Mouse (Mus musculus) layer of hippocampus, postnatal 14 days (tissue): ENCODE measurements at regions not wholly inside any gene's neighbourhood (a gene's known extent, or its start where the extent isn't known, plus 50 kb on each side); places are given as distances from the start of the nearest gene placed in this dataset.
A peak's percentile ranks its signal among the peaks of the same experiment; 100 is the strongest.

ENCODE experiments used
- DNase-seq, 2 experiments: peaks; one replicate each; pipeline ENCODE4 v3.0.0; 2021 to 2022; ENCODE audit warnings: low spot score in 2 of 2, mixed read lengths in 1 of 2

DNA sequence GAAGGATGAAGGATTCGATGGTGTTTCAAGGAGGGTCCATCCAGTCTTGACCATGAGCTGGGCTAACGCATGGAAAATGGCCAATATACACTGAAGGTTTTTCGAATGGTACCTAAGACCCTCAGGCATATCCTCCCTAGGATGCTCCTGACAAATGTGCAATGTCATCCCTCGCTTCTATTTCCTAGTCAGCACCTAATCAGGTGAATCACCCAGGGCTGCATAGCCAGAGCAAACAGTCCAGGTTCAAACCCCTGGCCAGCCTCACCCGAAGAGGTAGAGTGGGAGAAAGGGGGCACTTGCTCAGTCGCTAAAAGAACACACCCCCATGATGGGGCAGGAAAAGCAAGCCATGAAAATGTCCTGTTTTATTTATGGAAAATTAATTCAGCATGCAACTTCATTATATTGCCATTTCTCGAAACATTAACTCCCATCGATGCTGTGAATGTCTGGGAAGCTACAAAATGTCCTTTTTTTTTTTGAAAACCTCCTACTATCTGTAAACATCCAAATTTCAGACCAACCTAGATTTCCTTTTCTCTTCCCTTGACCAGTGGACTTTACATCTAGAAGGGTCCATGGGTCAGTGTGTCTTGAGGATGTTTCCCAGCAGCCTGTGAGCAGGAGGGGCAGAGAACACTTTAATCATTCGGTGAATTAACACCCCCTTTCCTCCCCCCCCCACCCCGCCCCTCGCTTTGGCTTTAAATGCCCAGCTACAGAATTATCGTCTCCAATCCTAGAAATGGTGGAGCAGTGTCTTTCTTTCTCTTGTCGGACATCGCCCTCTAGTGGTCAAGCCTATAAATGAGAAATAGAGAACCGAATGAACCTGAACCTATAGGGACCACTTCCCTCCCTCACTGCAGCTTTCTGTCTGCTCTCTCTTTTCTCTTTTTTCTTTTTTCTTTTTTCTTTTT lies 68.8 kb upstream of the Il12b start:
- peak; percentile 51 to 86 for DNase-seq

DNA sequence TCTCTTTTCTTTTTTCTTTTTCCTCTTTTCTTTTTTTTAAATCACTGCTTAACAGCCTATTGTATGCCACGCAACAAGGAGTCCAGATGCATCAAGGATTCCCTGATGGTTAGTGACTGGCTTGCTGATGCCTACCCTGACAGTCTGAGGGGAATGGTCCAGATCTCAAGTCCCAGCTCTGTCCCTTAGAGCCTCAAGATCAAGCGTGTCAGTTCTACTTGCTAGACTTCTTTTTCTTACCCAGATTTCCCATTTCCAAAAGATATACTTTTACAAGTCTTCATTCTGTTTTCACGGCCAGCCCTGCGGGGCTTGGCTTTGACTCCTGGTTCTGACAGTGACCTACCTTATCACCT lies 68.1 kb upstream of the Il12b start:
- no peak for DNase-seq

DNA sequence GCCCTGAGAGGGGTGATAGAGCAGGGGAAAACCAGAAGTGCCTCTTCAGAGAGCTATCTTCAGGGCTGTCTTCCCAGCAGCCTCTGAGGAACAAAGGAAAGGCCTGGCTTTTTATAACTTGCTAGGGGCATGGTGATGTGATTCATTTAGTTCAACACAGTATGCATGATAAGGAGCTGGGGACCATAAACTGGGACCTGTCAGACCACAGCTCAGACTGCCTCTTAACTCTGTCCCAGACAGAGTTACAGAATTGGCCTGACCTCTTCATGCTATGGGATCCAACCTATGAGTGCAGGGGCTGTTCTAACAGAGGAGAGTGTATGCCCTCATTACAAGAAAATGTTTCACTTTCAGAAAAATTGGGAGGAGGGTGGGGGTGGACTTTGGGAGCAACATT lies 59.3 kb upstream of the Il12b start:
- no peak for DNase-seq

DNA sequence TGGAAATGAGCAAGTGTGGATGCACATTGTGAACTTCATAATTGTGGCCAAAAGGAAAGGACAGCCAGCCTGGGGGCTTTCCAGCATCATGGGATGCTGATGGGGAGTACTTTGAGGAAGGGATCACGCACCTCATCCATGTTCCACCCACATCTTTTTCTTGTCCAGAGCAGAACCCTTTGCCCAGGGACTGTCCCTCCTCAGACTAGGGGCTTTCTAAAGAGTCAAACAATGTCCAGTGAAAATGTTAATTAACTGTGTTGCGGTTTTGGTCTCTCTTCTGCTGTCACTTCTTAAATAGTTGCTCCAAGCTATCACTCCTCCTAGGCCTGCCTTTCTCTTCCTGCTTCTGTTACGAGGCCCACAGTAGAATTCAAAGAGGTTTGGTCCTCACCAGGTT lies 51.6 kb upstream of the Il12b start:
- DNase-seq = no peak

DNA sequence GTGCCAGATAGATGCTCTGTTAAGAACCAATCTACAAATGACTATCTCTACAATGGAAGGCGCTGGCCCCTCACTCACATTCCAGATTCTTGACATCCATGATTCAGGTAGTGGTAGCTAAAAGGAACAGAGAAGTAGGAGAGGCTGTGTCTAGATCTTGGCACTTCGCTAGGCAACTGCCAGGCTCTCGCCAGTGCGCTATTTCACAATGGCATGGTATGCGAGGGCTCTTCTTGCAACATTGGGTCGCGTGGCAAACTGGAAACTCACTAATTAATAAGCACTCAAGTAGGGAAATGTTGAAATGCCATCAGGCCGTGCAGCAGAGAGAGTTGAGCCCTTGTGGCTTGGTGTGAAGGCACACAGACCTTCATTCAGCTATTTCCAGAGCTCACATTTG lies 50.3 kb upstream of the Il12b start:
- DNase-seq = no peak
